Mouse (Mus musculus) liver, postnatal 0 days (tissue): Measurements from ENCODE around the gene Pde11a. TPM values are rescaled to one million over a fixed set of nuclear protein-coding genes. Genes with fewer than 3 reads are reported as not detected.

Experiments
- ATAC-seq: fragments of 200-750 bp; cut with Nextera tagmentation; 2 replicates; pipeline ENCODE4 v1.8.0; 2017; ENCODE audit warnings: mild to moderate bottlenecking, moderate library complexity
- DNase-seq: peaks from one replicate; pipeline ENCODE4 v3.0.0-alpha.2; 2016
- H3K27ac ChIP-seq: fragments of 300-500 bp; sonication (generic); 2 replicates; pipeline ENCODE4 v1.5.1; 2014; ENCODE audit warnings: antibody characterized with exemption, moderate library complexity, mild to moderate bottlenecking, low read depth
- H3K27me3 ChIP-seq: fragments of 300-500 bp; sonication (generic); 2 replicates; pipeline ENCODE4 v1.6.1; 2014; ENCODE audit warnings: low read length, control low read depth, mixed read lengths; ENCODE audit not compliant: insufficient read depth
- H3K36me3 ChIP-seq: fragments of 300-500 bp; sonication (generic); replicated peaks from 2 replicates; pipeline ENCODE4 v1.6.1; 2014; ENCODE audit warnings: mild to moderate bottlenecking, control low read depth, low read length, moderate library complexity, mixed read lengths; ENCODE audit not compliant: insufficient read depth
- H3K4me1 ChIP-seq: fragments of 300-500 bp; sonication (generic); 2 replicates; pipeline ENCODE4 v1.6.1; 2014; ENCODE audit warnings: antibody characterized with exemption, mild to moderate bottlenecking, control low read depth; ENCODE audit not compliant: insufficient read depth
- H3K4me2 ChIP-seq: fragments of 300-500 bp; sonication (generic); 2 replicates; pipeline ENCODE4 v1.6.1; 2014; ENCODE audit warnings: low read depth, mild to moderate bottlenecking, low read length, moderate library complexity, mixed read lengths
- H3K4me3 ChIP-seq: fragments of 300-500 bp; sonication (generic); 2 replicates; pipeline ENCODE4 v1.5.1; 2014; ENCODE audit warnings: low read depth, low read length
- H3K9ac ChIP-seq: fragments of 300-500 bp; sonication (generic); replicated peaks from 2 replicates; pipeline ENCODE4 v1.6.1; 2014; ENCODE audit warnings: mild to moderate bottlenecking, moderate library complexity
- H3K9me3 ChIP-seq: fragments of 300-500 bp; sonication (generic); 2 replicates; pipeline ENCODE4 v1.6.1; 2016; ENCODE audit warnings: mild to moderate bottlenecking, control low read depth, low read length, mixed read lengths
- CTCF ChIP-seq: sonication (generic); IDR thresholded peaks from 2 replicates; pipeline ENCODE4 v1.5.1; 2016; ENCODE audit warnings: antibody characterized with exemption, low read depth
- EP300 ChIP-seq: IDR thresholded peaks from 2 replicates; pipeline ENCODE4 v1.6.1; 2016; ENCODE audit warnings: antibody characterized with exemption, low read depth, mild to moderate bottlenecking
- WGBS: fragments of 180-500 bp; shearing (Covaris S2); extraction: QIAGEN DNeasy Blood & Tissue Kit; methylation state at CpG from one replicate; pipeline ENCODE4 v1.1.7; 2014; ENCODE audit not compliant: insufficient replicate concordance; 5-methylcytosine and 5-hydroxymethylcytosine counted together
- polyA plus RNA-seq: library from polyadenylated mRNA; unstranded; fragments of >200 nt; fragmentation: Nextera tagmentation; extraction: Ambion mirVana; gene quantifications from 2 replicates; pipeline ENCODE4 v1.2.1, GENCODE M21; 2015

Gene Pde11a
- polyA plus RNA-seq, 1 experiment from 2014 or later, result 0.06 TPM

- no peak within 1 kb of the TSS for H3K9ac ChIP-seq
- H3K4me3 ChIP-seq, result no peak within 1 kb of the TSS
- WGBS, result 84% methylated on average over 11 of the region's 11 CpGs
- DNase-seq (no peak), ATAC-seq (no peak)
- H3K4me1 ChIP-seq, result no peaks in the 10 kb centered on the region
- H3K9me3 ChIP-seq, result no peaks in the 10 kb centered on the region
- TF ChIP-seq CTCF (no peak), EP300 (no peak)
- no peaks in the 10 kb centered on the region for H3K36me3 ChIP-seq
- H3K27ac ChIP-seq, result no peak within 1 kb of the TSS
- H3K4me2 ChIP-seq, result no peak within 1 kb of the TSS
- no peaks in the 10 kb centered on the region for H3K27me3 ChIP-seq
Observed at GRCm38 (mm10) chr2:76360226-76360625, 21.7 kb upstream of the Pde11a start, which contains the start of gene Cyct. Cyct (minus strand) TSS chr2:76360450.

GRCm38 (mm10) chr2:76347839-76348238 lies 9.3 kb upstream of the Pde11a start:
- Histone ChIP-seq H3K27me3 (no peaks in the 10 kb centered on the region), H3K4me3 (no peak overlapping the region), H3K4me2 (no peak overlapping the region), H3K36me3 (no peaks in the 10 kb centered on the region), H3K27ac (no peak overlapping the region), H3K4me1 (no peaks in the 10 kb centered on the region), H3K9me3 (no peaks in the 10 kb centered on the region), H3K9ac (no peak overlapping the region)
- TF ChIP-seq CTCF (no peak), EP300 (no peak)
- ATAC-seq (no peak), DNase-seq (no peak)
- 63% methylated on average over 6 of the region's 6 CpGs for WGBS

GRCm38 (mm10) chr2:76342146-76342545 lies 3.6 kb upstream of the Pde11a start:
- no peak for ATAC-seq

GRCm38 (mm10) chr2:76334596-76334995 lies 4.0 kb downstream of the Pde11a start:
- TF ChIP-seq EP300 (no peak), CTCF (peak; percentile 46)
- Histone ChIP-seq H3K4me2 (no peak overlapping the region), H3K27ac (no peak overlapping the region), H3K4me1 (no peaks in the 10 kb centered on the region), H3K9ac (no peak overlapping the region), H3K36me3 (no peaks in the 10 kb centered on the region), H3K27me3 (peaks cover 10% of the 10 kb centered on the region), H3K9me3 (no peaks in the 10 kb centered on the region), H3K4me3 (no peak overlapping the region)
- DNase-seq (peak; percentile 13), ATAC-seq (no peak)
- 65% methylated on average over 5 of the region's 5 CpGs for WGBS

More at GRCm38 (mm10) chr2:76342146-76342545, 3.6 kb upstream of the Pde11a start:
- Histone ChIP-seq H3K4me1 (no peaks in the 10 kb centered on the region), H3K27me3 (peaks cover 10% of the 10 kb centered on the region), H3K27ac (no peak overlapping the region), H3K9ac (no peak overlapping the region), H3K4me3 (no peak overlapping the region), H3K9me3 (no peaks in the 10 kb centered on the region), H3K4me2 (no peak overlapping the region), H3K36me3 (no peaks in the 10 kb centered on the region)
- DNase-seq, result no peak
- WGBS, result 83% methylated on average over 9 of the region's 9 CpGs
- no peak for TF ChIP-seq EP300

- TF ChIP-seq CTCF, result no peak
- TF ChIP-seq EP300, result no peak
- no peak overlapping the region for H3K9ac ChIP-seq
- no peak overlapping the region for H3K27ac ChIP-seq
- no peak for ATAC-seq
- peak; percentile 8 for DNase-seq
- no peak overlapping the region for H3K4me3 ChIP-seq
- 63% methylated on average over 11 of the region's 11 CpGs for WGBS
- no peaks in the 10 kb centered on the region for H3K4me1 ChIP-seq
- H3K9me3 ChIP-seq, result no peaks in the 10 kb centered on the region
- H3K27me3 ChIP-seq, result no peaks in the 10 kb centered on the region
- H3K4me2 ChIP-seq, result no peak overlapping the region
- H3K36me3 ChIP-seq, result no peaks in the 10 kb centered on the region
Observed at GRCm38 (mm10) chr2:76332161-76332805, 6.3 kb downstream of the Pde11a start.

GRCm38 (mm10) chr2:76330081-76330480 lies 8.5 kb downstream of the Pde11a start:
- Histone ChIP-seq H3K27me3 (no peaks in the 10 kb centered on the region), H3K4me3 (no peak overlapping the region), H3K4me1 (no peaks in the 10 kb centered on the region), H3K9me3 (no peaks in the 10 kb centered on the region), H3K4me2 (no peak overlapping the region), H3K27ac (no peak overlapping the region), H3K9ac (no peak overlapping the region), H3K36me3 (no peaks in the 10 kb centered on the region)
- WGBS, result 82% methylated on average over 5 of the region's 5 CpGs
- no peak for TF ChIP-seq EP300
- TF ChIP-seq CTCF, result no peak
- ATAC-seq (no peak), DNase-seq (peak; percentile 3)

- no peak for ATAC-seq
- H3K4me2 ChIP-seq, result no peak overlapping the region
- H3K9ac ChIP-seq, result no peak overlapping the region
- WGBS, result 80% methylated on average over 3 of the region's 3 CpGs
- no peaks in the 10 kb centered on the region for H3K27me3 ChIP-seq
- no peak overlapping the region for H3K27ac ChIP-seq
- no peak for DNase-seq
- H3K4me1 ChIP-seq, result no peaks in the 10 kb centered on the region
- no peak overlapping the region for H3K4me3 ChIP-seq
- H3K9me3 ChIP-seq, result no peaks in the 10 kb centered on the region
- TF ChIP-seq CTCF, result no peak
- no peak for TF ChIP-seq EP300
- no peaks in the 10 kb centered on the region for H3K36me3 ChIP-seq
Observed at GRCm38 (mm10) chr2:76326161-76326560, 12.4 kb downstream of the Pde11a start.
